ENCODE assay signal across 25 mouse cellular contexts in genomic region chr3:104940691-104941090, GRCm38 (mm10). TPM values are rescaled to one million over a fixed set of nuclear protein-coding genes. Genes with fewer than 3 reads are reported as not detected.
DNase-seq lines count a peak whose midpoint lies in the region; ATAC-seq and TF ChIP-seq lines count a peak whose summit lies in the region.
"Had no signal": no experiment of that assay in that cellular context is flagged by ENCODE, and none has a peak within 500 bp of the region (broad histone marks: within the 10 kb centered on the region; RNA-seq: fewer than 3 reads in every experiment).

No protein-coding gene starts in this region.

- no peaks in the 10 kb centered on the region for H3K9me3 ChIP-seq in kidney, postnatal 0 days (replicated peaks; ENCODE audit: low read length)
- H3K9me3 ChIP-seq in limb, embryonic 10.5 days (replicated peaks), result no peaks in the 10 kb centered on the region
- H3K9me3 ChIP-seq in neural tube, embryonic 11.5 days (ENCODE audit: control insufficient read depth, low read length), result no peaks in the 10 kb centered on the region
- H3K9me3 ChIP-seq in midbrain, embryonic 14.5 days (ENCODE audit: control insufficient read depth, low read length), result no peaks in the 10 kb centered on the region
- H3K9me3 ChIP-seq: embryonic facial prominence, embryonic 12.5 days; midbrain, embryonic 12.5 days had no signal

- no peak overlapping the region for H3K9ac ChIP-seq in kidney, postnatal 0 days (ENCODE audit: low read depth, low read length)
- H3K9ac ChIP-seq in neural tube, embryonic 11.5 days (ENCODE audit: low read length), result no peak overlapping the region
- H3K9ac ChIP-seq in midbrain, embryonic 14.5 days (replicated peaks; ENCODE audit: low read length), result no peak overlapping the region
- H3K9ac ChIP-seq: embryonic facial prominence, embryonic 12.5 days; midbrain, embryonic 12.5 days had no signal

- H3K27ac ChIP-seq in kidney, postnatal 0 days, result no peak overlapping the region
- H3K27ac ChIP-seq in limb, embryonic 10.5 days, result peak overlapping the region; percentile 74; the same call in 1 of the 2 replicates
- H3K27ac ChIP-seq in neural tube, embryonic 11.5 days (ENCODE audit: low read depth, low read length), result no peak overlapping the region
- H3K27ac ChIP-seq in midbrain, embryonic 14.5 days (replicated peaks; ENCODE audit: low read depth, low read length), result no peak overlapping the region
- H3K27ac ChIP-seq: left cerebral cortex, adult 2 months; midbrain, embryonic 12.5 days had no signal

- no peak overlapping the region for H3K4me2 ChIP-seq in kidney, postnatal 0 days (ENCODE audit: low read length)
- H3K4me2 ChIP-seq in neural tube, embryonic 11.5 days (ENCODE audit: low read depth), result no peak overlapping the region
- no peak overlapping the region for H3K4me2 ChIP-seq in midbrain, embryonic 14.5 days (ENCODE audit: low read length)
- H3K4me2 ChIP-seq: embryonic facial prominence, embryonic 12.5 days; midbrain, embryonic 12.5 days had no signal

- H3K36me3 ChIP-seq in kidney, postnatal 0 days (ENCODE audit: insufficient read depth, low read length), result 0 out of 2 replicates have a peak, but pooled peaks cover 1% of the 10 kb centered on the region
- peaks cover 20% of the 10 kb centered on the region; the same call in 1 of the 2 replicates for H3K36me3 ChIP-seq in limb, embryonic 10.5 days
- H3K36me3 ChIP-seq in neural tube, embryonic 11.5 days (ENCODE audit: control insufficient read depth, insufficient read depth, low read length), result no peaks in the 10 kb centered on the region
- peaks cover under 1% of the 10 kb centered on the region; the same call in 1 of the 2 replicates for H3K36me3 ChIP-seq in midbrain, embryonic 14.5 days (ENCODE audit: control insufficient read depth, insufficient read depth, low read length)

- H3K4me1 ChIP-seq in kidney, postnatal 0 days (replicated peaks; ENCODE audit: insufficient read depth, low read length), result peaks cover 9% of the 10 kb centered on the region
- H3K4me1 ChIP-seq in limb, embryonic 10.5 days, result peaks cover 55% of the 10 kb centered on the region
- H3K4me1 ChIP-seq in neural tube, embryonic 11.5 days (ENCODE audit: control insufficient read depth, insufficient read depth, low read length), result peaks cover 5% of the 10 kb centered on the region
- 0 out of 2 replicates have a peak, but pooled peaks cover 7% of the 10 kb centered on the region for H3K4me1 ChIP-seq in midbrain, embryonic 14.5 days (ENCODE audit: control insufficient read depth, insufficient read depth, low read length)

- WGBS in kidney, postnatal 0 days, result 58% methylated on average over 6 of the region's 6 CpGs
- WGBS in limb, embryonic 10.5 days, result 22% methylated on average over 6 of the region's 6 CpGs
- 45% methylated on average over 6 of the region's 6 CpGs for WGBS in neural tube, embryonic 11.5 days
- WGBS in midbrain, embryonic 14.5 days, result 75% methylated on average over 6 of the region's 6 CpGs

- H3K4me3 ChIP-seq in kidney, postnatal 0 days (replicated peaks; ENCODE audit: low read depth, low read length), result no peak overlapping the region
- no peak overlapping the region for H3K4me3 ChIP-seq in limb, embryonic 10.5 days
- H3K4me3 ChIP-seq in neural tube, embryonic 11.5 days (ENCODE audit: low read depth, low read length), result no peak overlapping the region
- H3K4me3 ChIP-seq in midbrain, embryonic 14.5 days (replicated peaks; ENCODE audit: low read depth, low read length), result no peak overlapping the region
- H3K4me3 ChIP-seq: embryonic facial prominence, embryonic 12.5 days; left cerebral cortex, adult 2 months; midbrain, embryonic 12.5 days had no signal

- TF ChIP-seq CTCF in kidney, postnatal 0 days (IDR thresholded peaks at IDR 0.05; ENCODE audit: low read depth), result no peak

- DNase-seq in heart, adult 11 months, result peak; percentile 77
- DNase-seq in heart, adult 8-10 months (ENCODE audit: low spot score), result no peak
- DNase-seq in kidney, postnatal 0 days (ENCODE audit: low spot score), result peak; percentile 24
- DNase-seq in kidney, adult 11 months, result no peak
- peak; percentile 53 for DNase-seq in limb, embryonic 10.5 days (ENCODE audit: low spot score)
- DNase-seq in neural tube, embryonic 11.5 days (ENCODE audit: low spot score), result peak; percentile 33
- DNase-seq in adrenal gland, adult 2 months, result no peak
- no peak for DNase-seq in midbrain, embryonic 14.5 days
- DNase-seq: adrenal gland, postnatal 36 days; cerebellum, adult 18-20 months; cerebellum, postnatal 25 days; gastrocnemius, postnatal 14 days; kidney, postnatal 36 days; layer of hippocampus, adult 9-11 months; left cerebral cortex, postnatal 4 days; right cerebral cortex, postnatal 25 days had no signal

- H3K27me3 ChIP-seq in kidney, postnatal 0 days (ENCODE audit: insufficient read depth, low read length), result no peaks in the 10 kb centered on the region
- no peaks in the 10 kb centered on the region for H3K27me3 ChIP-seq in limb, embryonic 10.5 days (ENCODE audit: low read depth, poor library complexity, severe bottlenecking)
- H3K27me3 ChIP-seq in neural tube, embryonic 11.5 days (ENCODE audit: control insufficient read depth, insufficient read depth, low read length), result no peaks in the 10 kb centered on the region
- no peaks in the 10 kb centered on the region for H3K27me3 ChIP-seq in midbrain, embryonic 14.5 days (ENCODE audit: control insufficient read depth, insufficient read depth, low read length)
- H3K27me3 ChIP-seq: embryonic facial prominence, embryonic 12.5 days; midbrain, embryonic 12.5 days had no signal

- no peak for ATAC-seq in kidney, postnatal 0 days (replicated peaks; ENCODE audit: low FRiP score, low read depth)
- ATAC-seq in neural tube, embryonic 11.5 days (ENCODE audit: insufficient read depth, low FRiP score, low TSS enrichment), result no peak
- ATAC-seq in midbrain, embryonic 14.5 days (ENCODE audit: low FRiP score, low TSS enrichment), result no peak
- ATAC-seq: CD4-positive, CD25-positive, alpha-beta regulatory T cell, adult 4 months; forebrain, embryonic 16.5 days; inflammation-experienced regulatory T-cells, adult 6 months; lung, postnatal 0 days had no signal

RNA-seq across cellular contexts. Expression of gene Wnt2b, which starts 21.0 kb away (rescaled TPM):
- 1 to 10 TPM in 1 of 4 experiments, under 1 TPM in 3; 0.38 to 2.0 (median 0.60) TPM for total RNA-seq in heart, adult 8-10 months (2022)
- 0.43 and 0.59 TPM in 2 replicates for polyA plus RNA-seq in kidney, postnatal 0 days (2015; fragmentation: Nextera tagmentation; extraction: Ambion mirVana)
- 0.28 and 0.39 TPM in 2 replicates for polyA plus RNA-seq in limb, embryonic 10.5 days (2016; fragmentation: Nextera tagmentation; extraction: Ambion mirVana)
- 0.90 and 1.5 TPM in 2 replicates for polyA plus RNA-seq in neural tube, embryonic 11.5 days (2014; fragmentation: Nextera tagmentation; extraction: Ambion mirVana)
- 10 to 100 TPM; 16.5 to 25.9 TPM for total RNA-seq in adrenal gland, adult 2 months (2021)
- 17.6 and 20.1 TPM in 2 replicates for polyA plus RNA-seq in adrenal gland, adult 2 months (2012; rRNA removed)
- 0.65 and 0.93 TPM in 2 replicates for polyA plus RNA-seq in midbrain, embryonic 14.5 days (2014; fragmentation: Nextera tagmentation; extraction: Ambion mirVana)
- total RNA-seq: hematopoietic stem cell, adult 5-6 weeks; neutrophil, adult 5-6 weeks had no signal

Comparison
In these comparisons a context has a peak if more than half of its experiments do, and no peak if none do; other contexts are left out.
1. DNase-seq: peak in heart, adult 11 months (single experiment), kidney, postnatal 0 days (single experiment), limb, embryonic 10.5 days (single experiment) and neural tube, embryonic 11.5 days (single experiment); none in heart, adult 8-10 months (single experiment), kidney, adult 11 months (single experiment), adrenal gland, adult 2 months (single experiment) and midbrain, embryonic 14.5 days (single experiment).